In the genomic region with DNA sequence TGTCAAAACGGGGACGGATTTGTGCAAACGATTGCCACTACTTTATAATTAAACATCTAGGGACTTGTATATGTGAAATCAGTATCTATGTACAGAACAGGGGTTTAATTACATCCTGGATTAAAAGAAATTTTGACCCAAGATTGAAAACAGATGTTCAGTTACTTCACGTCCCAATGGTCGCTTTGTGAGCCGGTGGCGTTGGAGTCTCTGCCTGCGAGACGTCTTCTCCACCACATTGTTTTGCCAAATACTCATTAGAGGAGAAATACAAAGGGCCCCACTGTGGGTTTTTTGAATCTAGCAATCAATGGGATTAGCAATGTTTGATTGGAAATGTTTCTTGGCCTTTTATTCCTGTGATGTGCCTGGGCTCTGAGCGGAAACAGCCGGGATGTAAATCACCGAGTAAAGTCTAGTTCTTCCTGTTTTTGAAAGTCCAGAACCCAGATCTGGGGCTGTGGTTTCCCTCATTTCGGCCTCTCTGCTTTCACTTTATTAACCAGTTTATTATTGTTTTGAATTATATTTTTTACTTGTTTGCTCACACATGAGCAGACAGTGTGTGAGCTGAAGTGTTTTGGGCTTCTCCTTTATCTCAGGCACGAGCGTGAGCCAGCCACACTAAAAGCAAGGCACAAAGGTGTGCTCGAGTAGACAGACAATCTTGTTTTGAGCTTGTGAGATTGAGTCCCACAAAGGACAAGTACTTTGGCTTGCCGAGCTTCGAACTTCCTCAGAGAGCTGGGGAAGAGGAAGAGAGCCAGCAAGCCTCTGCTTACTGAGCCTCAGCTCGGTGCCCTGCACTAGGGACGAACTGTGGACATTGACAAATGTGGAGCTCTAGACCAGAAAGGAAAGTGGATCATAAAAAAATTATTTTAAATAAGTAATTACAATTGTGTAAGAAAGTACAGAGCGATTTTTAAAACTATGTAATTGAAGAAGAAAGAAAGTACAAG, we compare ENCODE assay signal across 14 mouse cellular contexts. TPM values are rescaled to one million over a fixed set of nuclear protein-coding genes. Genes with fewer than 3 reads are reported as not detected.
A peak's percentile ranks its signal among the peaks of the same experiment; 100 is the strongest.
DNase-seq lines count a peak whose midpoint lies in the region; ATAC-seq and TF ChIP-seq lines count a peak whose summit lies in the region.
"Had no signal": no experiment of that assay in that cellular context is flagged by ENCODE, and none has a peak within 500 bp of the region (broad histone marks: within the 10 kb centered on the region; RNA-seq: fewer than 3 reads in every experiment).

No protein-coding gene starts in this region.

- 79% methylated on average over 21 of the region's 21 CpGs for WGBS in kidney, embryonic 14.5 days
- WGBS in embryonic facial prominence, embryonic 15.5 days, result 47% methylated on average over 21 of the region's 21 CpGs
- 51% methylated on average over 21 of the region's 21 CpGs for WGBS in thymus, adult 2 months

- no peak overlapping the region for H3K9ac ChIP-seq in kidney, embryonic 14.5 days (ENCODE audit: low read depth, low read length)
- H3K9ac ChIP-seq in embryonic facial prominence, embryonic 15.5 days, result no peak overlapping the region
- H3K9ac ChIP-seq: liver, embryonic 14.5 days; neural tube, embryonic 13.5 days had no signal

- no peak for TF ChIP-seq CTCF in thymus, adult 2 months (IDR thresholded peaks at IDR 0.05; ENCODE audit: borderline replicate concordance, control insufficient read depth, extremely low read depth, insufficient read depth, low read length, poor library complexity)

- no peaks in the 10 kb centered on the region for H3K36me3 ChIP-seq in kidney, embryonic 14.5 days (ENCODE audit: control insufficient read depth, insufficient read depth, low read length)
- H3K36me3 ChIP-seq in embryonic facial prominence, embryonic 15.5 days, result no peaks in the 10 kb centered on the region
- no peaks in the 10 kb centered on the region for H3K36me3 ChIP-seq in thymus, adult 2 months (ENCODE audit: control insufficient read depth, insufficient read depth, low read length)
- H3K36me3 ChIP-seq: hindbrain, embryonic 10.5 days; neural tube, embryonic 13.5 days had no signal

- H3K4me3 ChIP-seq in kidney, embryonic 14.5 days (ENCODE audit: low read length), result no peak overlapping the region
- no peak overlapping the region for H3K4me3 ChIP-seq in embryonic facial prominence, embryonic 15.5 days (replicated peaks)
- H3K4me3 ChIP-seq in thymus, adult 2 months (ENCODE audit: control insufficient read depth, insufficient read depth, low read length), result no peak overlapping the region
- H3K4me3 ChIP-seq: hindbrain, embryonic 10.5 days; neural tube, embryonic 13.5 days had no signal

- TF ChIP-seq POLR2A in thymus, adult 2 months (IDR thresholded peaks at IDR 0.05; ENCODE audit: control insufficient read depth, extremely low read depth, insufficient read depth, low read length, poor library complexity), result no peak

- H3K9me3 ChIP-seq in kidney, embryonic 14.5 days (ENCODE audit: control insufficient read depth, low read length), result no peaks in the 10 kb centered on the region
- no peaks in the 10 kb centered on the region for H3K9me3 ChIP-seq in embryonic facial prominence, embryonic 15.5 days (replicated peaks)
- H3K9me3 ChIP-seq: hindbrain, embryonic 10.5 days had no signal

- no peaks in the 10 kb centered on the region for H3K27me3 ChIP-seq in kidney, embryonic 14.5 days (ENCODE audit: control insufficient read depth, insufficient read depth, low read length)
- no peaks in the 10 kb centered on the region for H3K27me3 ChIP-seq in embryonic facial prominence, embryonic 15.5 days
- H3K27me3 ChIP-seq in thymus, adult 2 months (ENCODE audit: control insufficient read depth, insufficient read depth, low read length), result no peaks in the 10 kb centered on the region
- H3K27me3 ChIP-seq: neural tube, embryonic 13.5 days had no signal

- peaks cover 4% of the 10 kb centered on the region; the same call in 1 of the 2 replicates for H3K4me1 ChIP-seq in kidney, embryonic 14.5 days (ENCODE audit: control insufficient read depth, insufficient read depth, low read length)
- peaks cover 14% of the 10 kb centered on the region; the same call in 1 of the 2 replicates for H3K4me1 ChIP-seq in embryonic facial prominence, embryonic 15.5 days
- H3K4me1 ChIP-seq in thymus, adult 2 months (replicated peaks; ENCODE audit: control insufficient read depth, insufficient read depth, low read length), result peaks cover 5% of the 10 kb centered on the region
- H3K4me1 ChIP-seq: hindbrain, embryonic 10.5 days; neural tube, embryonic 13.5 days had no signal

- H3K4me2 ChIP-seq in kidney, embryonic 14.5 days (replicated peaks; ENCODE audit: low read depth, low read length), result no peak overlapping the region
- 0 out of 2 replicates have a peak overlapping the region, but pooled peaks have one; percentile 2 for H3K4me2 ChIP-seq in embryonic facial prominence, embryonic 15.5 days (replicated peaks)
- H3K4me2 ChIP-seq: midbrain, embryonic 11.5 days; neural tube, embryonic 13.5 days had no signal

- no peak overlapping the region for H3K27ac ChIP-seq in kidney, embryonic 14.5 days (ENCODE audit: low read depth, low read length)
- H3K27ac ChIP-seq in embryonic facial prominence, embryonic 15.5 days (replicated peaks), result no peak overlapping the region
- no peak overlapping the region for H3K27ac ChIP-seq in thymus, adult 2 months (ENCODE audit: control insufficient read depth, insufficient read depth, low read length)
- H3K27ac ChIP-seq: hindbrain, embryonic 10.5 days; liver, embryonic 14.5 days; neural tube, embryonic 13.5 days had no signal

- ATAC-seq in kidney, embryonic 14.5 days (ENCODE audit: low FRiP score, low TSS enrichment), result no peak
- no peak for ATAC-seq in embryonic facial prominence, embryonic 15.5 days (ENCODE audit: insufficient number of reproducible peaks, low FRiP score, low TSS enrichment, low read depth)
- no peak for ATAC-seq in CD4-positive, CD25-positive, alpha-beta regulatory T cell, adult 4 months
- ATAC-seq: activated CD4-positive, CD25-positive, alpha-beta regulatory T cell, adult 4 months had no signal

- peak; percentile 39 for DNase-seq in kidney, adult 9 months
- peak; percentile 31 to 41 for DNase-seq in kidney, postnatal 36 days
- no peak for DNase-seq in gastrocnemius, adult 18-20 months (ENCODE audit: low spot score)
- no peak for DNase-seq in thymus, adult 2 months
- DNase-seq: cerebellum, postnatal 14 days; gastrocnemius, postnatal 36 days had no signal

RNA-seq across cellular contexts. Expression of a gene that starts 22.9 kb away (rescaled TPM):
- 41.7 and 49.8 TPM in 2 replicates for polyA plus RNA-seq in kidney, embryonic 14.5 days (2014; fragmentation: Nextera tagmentation; extraction: Ambion mirVana)
- polyA plus RNA-seq in embryonic facial prominence, embryonic 15.5 days (2015; fragmentation: Nextera tagmentation; extraction: Ambion mirVana), result 17.0 and 18.7 TPM in 2 replicates
- polyA plus RNA-seq in CD4-positive, CD25-positive, alpha-beta regulatory T cell, adult 4 months (2017; shearing (Covaris generic)), result 10 to 100 TPM in 1 of 2 experiments, 1 to 10 TPM in 1; 9.2 to 11.5 TPM
- total RNA-seq in gastrocnemius, adult 18-20 months (2021), result 10 to 100 TPM; 15.5 to 21.9 TPM
- polyA plus RNA-seq in thymus, adult 2 months (2012; rRNA removed), result 10.0 and 12.7 TPM in 2 replicates

Comparison
In these comparisons a context has a peak if more than half of its experiments do, and no peak if none do; other contexts are left out.
1. DNase-seq: peak in kidney, adult 9 months (single experiment) and kidney, postnatal 36 days (2 of 2); none in gastrocnemius, adult 18-20 months (single experiment) and thymus, adult 2 months (single experiment).